Mouse (Mus musculus): ENCODE measurements around the gene St13.
A peak's percentile ranks its signal among the peaks of the same experiment; 100 is the strongest.

Gene St13

GRCm38 (mm10) chr15:81399638-81400315, at the start of gene St13, which contains the start of gene Xpnpep3:
Gene St13, minus strand, starts transcription at chr15:81400077.
Gene Xpnpep3, plus strand, starts transcription at chr15:81400138.
- DNase-seq (ENCODE audit: low spot score) = peak; percentile 97

GRCm38 (mm10) chr15:81448463-81448862, 48.6 kb upstream of the St13 start:
- no peak for DNase-seq (ENCODE audit: low spot score)

GRCm38 (mm10) chr15:81439236-81439635, 39.4 kb upstream of the St13 start:
- DNase-seq (ENCODE audit: low spot score) = no peak

- DNase-seq (ENCODE audit: low spot score) = no peak
Measured at GRCm38 (mm10) chr15:81438345-81438744, 38.5 kb upstream of the St13 start.

GRCm38 (mm10) chr15:81431195-81431594, 31.3 kb upstream of the St13 start:
- no peak for DNase-seq (ENCODE audit: low spot score)

DNA sequence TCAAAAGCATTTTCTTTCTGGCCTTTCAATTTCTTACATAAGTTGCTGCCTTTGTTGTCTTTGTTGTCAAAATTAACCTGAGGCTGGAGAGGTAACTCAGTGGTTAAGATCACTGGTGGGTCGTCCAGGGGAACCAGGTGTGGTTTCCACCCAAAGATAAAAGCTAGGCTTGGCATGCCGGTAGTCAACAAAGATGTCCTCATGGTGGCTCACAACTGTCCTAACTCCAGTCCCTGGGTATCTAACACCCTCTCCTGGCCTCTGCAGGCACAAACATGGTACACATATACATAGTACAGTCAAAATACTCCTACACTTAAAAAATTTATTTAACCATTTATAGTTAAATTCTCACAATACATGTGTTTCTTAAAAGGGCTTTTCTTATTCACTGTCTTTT, 28.1 kb upstream of the St13 start:
- DNase-seq (ENCODE audit: low spot score) = no peak

DNA sequence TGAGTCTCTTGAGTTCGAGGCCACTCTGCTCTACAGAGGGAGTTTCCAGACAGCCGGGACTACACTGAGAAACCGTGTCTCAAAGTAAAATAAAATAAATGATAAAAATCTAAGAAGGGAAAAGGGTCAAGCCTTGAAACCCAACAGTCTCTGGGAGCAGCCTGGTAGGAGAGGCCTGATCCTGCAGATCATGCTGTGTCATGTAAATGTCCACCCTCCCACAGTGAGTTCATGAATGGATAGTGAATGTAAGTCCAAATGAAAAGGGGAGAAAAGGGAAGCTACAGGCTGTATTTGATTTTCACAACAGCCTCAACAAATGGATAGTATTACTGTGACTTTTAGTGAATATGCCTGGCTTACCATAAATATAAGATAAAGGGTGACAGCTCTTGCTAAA, 25.4 kb upstream of the St13 start:
- no peak for DNase-seq (ENCODE audit: low spot score)

GRCm38 (mm10) chr15:81422156-81422681, 22.3 kb upstream of the St13 start:
- DNase-seq (ENCODE audit: low spot score) = no peak

- no peak for DNase-seq (ENCODE audit: low spot score)
Measured at GRCm38 (mm10) chr15:81421454-81421853, 21.6 kb upstream of the St13 start.

- DNase-seq (ENCODE audit: low spot score) = no peak
Measured at GRCm38 (mm10) chr15:81418065-81418464, 18.2 kb upstream of the St13 start.

- DNase-seq (ENCODE audit: low spot score) = peak; percentile 65
Measured at GRCm38 (mm10) chr15:81416763-81417310, 17.0 kb upstream of the St13 start.

GRCm38 (mm10) chr15:81408199-81408598, 8.3 kb upstream of the St13 start, which contains the start of gene Dnajb7:
Gene Dnajb7, minus strand, starts transcription at chr15:81408299.
- DNase-seq (ENCODE audit: low spot score) = no peak

DNA sequence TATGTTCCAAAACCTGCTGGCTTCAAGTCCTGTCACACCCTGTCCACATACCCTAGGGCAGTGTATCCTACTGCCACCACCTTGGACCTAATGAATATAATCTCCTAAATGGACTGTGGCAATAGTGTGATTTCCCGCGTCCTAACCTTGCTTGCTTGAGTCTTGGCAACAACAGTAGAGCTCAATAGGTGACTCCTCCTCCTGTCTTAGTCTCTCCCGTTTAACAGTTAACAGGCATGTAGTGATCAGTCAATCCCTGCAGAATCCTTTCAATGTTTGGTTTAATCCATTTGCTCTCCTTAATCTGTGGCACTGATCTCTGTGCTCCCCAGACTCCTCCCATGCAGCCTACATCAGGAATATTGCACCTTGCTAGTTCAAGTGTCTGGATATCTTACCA, 5.1 kb upstream of the St13 start:
- no peak for DNase-seq (ENCODE audit: low spot score)

- DNase-seq (ENCODE audit: low spot score) = no peak
Measured at GRCm38 (mm10) chr15:81399297-81399637, 610 bp downstream of the St13 start.

DNA sequence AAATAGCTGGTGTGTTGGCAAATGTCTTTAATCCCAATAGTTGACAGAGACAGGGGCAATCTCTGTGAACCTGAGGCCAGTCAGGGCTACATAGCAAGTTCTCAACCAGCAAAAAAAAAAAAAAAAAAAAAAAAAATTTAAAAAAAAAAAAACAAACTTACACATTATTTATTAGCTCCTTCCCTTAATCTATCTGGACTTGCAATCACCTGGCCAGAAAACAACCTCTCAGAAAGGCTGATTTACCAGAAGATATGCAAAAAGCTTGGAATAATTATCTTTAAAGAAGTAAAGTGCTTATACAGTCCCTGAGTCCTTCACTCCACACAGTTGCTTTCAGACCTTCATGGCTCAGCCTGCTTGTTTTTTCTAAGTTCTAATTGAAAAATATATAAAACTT, 1.7 kb downstream of the St13 start:
- no peak for DNase-seq (ENCODE audit: low spot score)

GRCm38 (mm10) chr15:81394211-81394915, 5.5 kb downstream of the St13 start:
- DNase-seq (ENCODE audit: low spot score) = no peak

- no peak for DNase-seq (ENCODE audit: low spot score)
Measured at GRCm38 (mm10) chr15:81392997-81393396, 6.9 kb downstream of the St13 start.

GRCm38 (mm10) chr15:81386327-81386726, 13.6 kb downstream of the St13 start:
- DNase-seq (ENCODE audit: low spot score) = no peak

DNA sequence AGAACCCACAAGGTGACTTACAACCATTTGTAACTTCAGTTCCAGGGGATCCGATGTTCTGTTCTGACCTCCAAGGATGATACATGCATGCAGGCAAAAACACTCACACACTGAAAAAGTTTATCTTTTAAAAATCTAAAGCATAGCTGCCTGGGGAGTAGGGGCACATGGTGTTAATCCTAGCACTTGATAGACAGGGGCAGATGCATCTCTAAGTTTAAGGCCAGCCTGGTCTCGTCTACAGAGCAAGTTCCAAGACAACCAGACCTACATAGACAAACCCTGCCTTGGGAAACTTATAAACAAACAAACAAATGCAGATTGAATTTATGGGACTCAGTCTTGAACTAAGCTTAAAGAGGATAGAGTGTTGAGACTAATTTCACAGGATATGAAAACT, 21.0 kb downstream of the St13 start:
- no peak for DNase-seq (ENCODE audit: low spot score)

- DNase-seq (ENCODE audit: low spot score) = no peak
Measured at GRCm38 (mm10) chr15:81374621-81375020, 25.3 kb downstream of the St13 start.

DNA sequence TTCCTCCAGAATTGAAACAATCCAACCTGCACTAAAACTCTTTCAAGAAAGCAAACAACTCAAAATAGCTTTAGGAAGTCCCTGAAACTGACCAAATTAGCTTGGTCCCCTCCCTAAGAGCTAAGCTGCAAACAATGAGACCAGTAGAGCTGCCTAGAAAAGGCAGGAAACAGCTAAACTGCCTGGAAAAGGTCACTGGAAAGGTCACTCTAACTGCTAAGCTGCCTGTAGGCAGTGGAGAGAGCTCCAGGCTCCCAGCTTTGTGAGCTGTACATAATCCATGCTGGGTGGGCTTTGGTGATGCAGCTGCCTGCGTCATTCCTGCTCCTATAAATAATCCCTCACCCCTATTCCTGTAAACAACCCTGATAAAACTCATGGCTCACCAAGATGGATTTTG, 29.5 kb downstream of the St13 start:
- DNase-seq (ENCODE audit: low spot score) = no peak

DNA sequence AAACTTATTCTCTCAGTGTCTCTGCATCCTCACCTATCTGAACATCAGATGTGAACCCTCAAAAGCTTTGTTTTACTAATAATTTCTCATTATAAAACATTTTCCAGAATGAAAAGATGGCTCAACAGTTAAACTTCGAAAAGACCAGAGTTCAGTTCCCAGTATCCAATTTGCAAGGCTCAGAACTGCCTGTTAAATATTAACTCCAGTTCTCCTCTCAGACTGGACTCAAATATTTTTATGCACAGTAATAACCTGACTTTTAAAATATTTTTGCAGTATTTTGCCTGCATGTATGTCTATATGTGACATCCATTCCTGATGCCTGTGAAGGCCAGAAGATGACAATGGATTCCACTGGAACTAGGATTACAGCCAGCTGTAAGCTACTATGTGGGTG, 31.3 kb downstream of the St13 start:
- no peak for DNase-seq (ENCODE audit: low spot score)

GRCm38 (mm10) chr15:81366241-81366640, 33.6 kb downstream of the St13 start:
- DNase-seq (ENCODE audit: low spot score) = no peak
